Mouse (Mus musculus): ENCODE measurements around the gene Spats2l.

GRCm38 (mm10) chr1:57774001-57774667, at the start of gene Spats2l:
- TF ChIP-seq MAX (IDR thresholded peaks at IDR 0.05; ENCODE audit: low read depth) (no peak), SRF (IDR thresholded peaks at IDR 0.05; ENCODE audit: control insufficient read depth, insufficient read length, low read depth) (no peak), USF1 (IDR thresholded peaks at IDR 0.05; ENCODE audit: low read depth) (no peak), POLR2A (IDR thresholded peaks at IDR 0.05; ENCODE audit: insufficient read length, low read depth) (no peak), POLR2AphosphoS2 (IDR thresholded peaks at IDR 0.05; ENCODE audit: insufficient read length, low read depth) (no peak), REST (IDR thresholded peaks at IDR 0.05; ENCODE audit: insufficient read depth, insufficient read length) (no peak), TCF3 (IDR thresholded peaks at IDR 0.05; ENCODE audit: insufficient read length, low read depth) (no peak), TCF12 (IDR thresholded peaks at IDR 0.05; ENCODE audit: insufficient read depth, poor library complexity, severe bottlenecking) (no peak), MYOD1 (IDR thresholded peaks at IDR 0.05; ENCODE audit: control insufficient read depth in 1 of 3, insufficient read length in 2 of 3, low read depth in 2 of 3) (no peak), MYOG (IDR thresholded peaks at IDR 0.05; ENCODE audit: control insufficient read depth in 1 of 3, insufficient read depth in 1 of 3, insufficient read length in 2 of 3, low read depth in 2 of 3) (no peak)
